Mouse (Mus musculus): ENCODE data around the gene Olfr1320. TPM values are rescaled to one million over a fixed set of nuclear protein-coding genes. Genes with fewer than 3 reads are reported as not detected.

Gene Olfr1320
- polyA plus RNA-seq (2014; fragmentation: Illumina TruSeq; extraction: RNeasy Lipid Tissue Mini Kit (QIAGEN cat#74804); ENCODE audit: low read depth, low replicate concordance) = not detected

DNA sequence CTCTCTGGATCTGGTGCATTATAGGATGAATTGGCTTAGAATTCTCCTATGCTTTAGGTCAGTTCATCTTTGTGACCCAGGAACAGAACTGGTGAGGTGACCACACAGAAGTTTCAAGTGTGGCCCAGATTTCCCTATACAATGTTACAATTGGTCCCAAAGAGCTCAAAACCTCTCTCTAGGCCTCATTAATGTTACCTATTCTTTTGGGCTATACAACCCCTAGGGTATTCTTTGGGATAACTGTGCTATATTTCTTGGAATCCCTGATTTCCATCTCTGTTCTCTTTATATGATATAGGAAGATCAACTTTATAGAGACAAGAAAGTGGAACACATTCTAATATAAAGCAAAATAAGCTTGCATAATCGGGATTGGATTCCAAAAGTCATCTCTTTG lies at the start of gene Olfr1320:
Gene Olfr1320 (plus strand): TSS at position 301 of the 400 bp plus-strand sequence.

Other genes with a start within 250 kb of the Olfr1320 start
- gene Arhgap36, start 208.4 kb upstream of the Olfr1320 start, polyA plus RNA-seq (2014; fragmentation: Illumina TruSeq; extraction: RNeasy Lipid Tissue Mini Kit (QIAGEN cat#74804); ENCODE audit: low read depth, low replicate concordance) = 0.13 TPM
- not detected for gene Olfr1321, start 62.7 kb downstream of the Olfr1320 start, polyA plus RNA-seq (2014; fragmentation: Illumina TruSeq; extraction: RNeasy Lipid Tissue Mini Kit (QIAGEN cat#74804); ENCODE audit: low read depth, low replicate concordance)
- gene Igsf1, start 125.4 kb downstream of the Olfr1320 start, polyA plus RNA-seq (2014; fragmentation: Illumina TruSeq; extraction: RNeasy Lipid Tissue Mini Kit (QIAGEN cat#74804); ENCODE audit: low read depth, low replicate concordance) = not detected
- not detected for gene Olfr1322, start 219.2 kb downstream of the Olfr1320 start, polyA plus RNA-seq (2014; fragmentation: Illumina TruSeq; extraction: RNeasy Lipid Tissue Mini Kit (QIAGEN cat#74804); ENCODE audit: low read depth, low replicate concordance)